In the genomic region with DNA sequence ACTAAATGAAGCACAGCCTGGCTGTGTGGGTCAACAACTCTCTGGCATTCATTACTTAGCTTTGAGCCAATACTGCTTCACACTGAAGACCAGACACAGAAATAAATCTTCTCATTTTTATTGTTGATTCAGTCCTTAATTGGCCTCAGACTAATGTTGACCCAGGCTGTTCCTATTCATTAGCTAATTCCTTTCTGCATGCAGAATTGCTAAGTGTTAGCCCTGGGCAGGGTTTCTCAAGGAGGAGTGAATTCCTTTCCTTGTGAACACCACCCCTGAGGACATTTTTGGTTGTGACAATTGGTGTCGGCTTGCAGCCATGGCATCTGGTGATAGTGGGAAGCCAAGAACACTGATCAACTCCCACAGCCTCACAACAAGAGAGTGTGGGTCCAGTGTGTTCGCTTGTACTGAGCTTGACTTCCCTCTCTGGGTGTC, we compare ENCODE assay signal across 9 mouse cellular contexts.
A peak's percentile ranks its signal among the peaks of the same experiment; 100 is the strongest.
DNase-seq lines count a peak whose midpoint lies in the region; ATAC-seq and TF ChIP-seq lines count a peak whose summit lies in the region.
"Had no signal": no experiment of that assay in that cellular context is flagged by ENCODE, and none has a peak within 500 bp of the region (broad histone marks: within the 10 kb centered on the region; RNA-seq: fewer than 3 reads in every experiment).

No protein-coding gene starts in this region.

- H3K4me1 ChIP-seq in hindbrain, postnatal 0 days (ENCODE audit: insufficient read depth, low read length): no peaks in the 10 kb centered on the region
- H3K4me1 ChIP-seq in hindbrain, embryonic 12.5 days: no peaks in the 10 kb centered on the region
- no peaks in the 10 kb centered on the region for H3K4me1 ChIP-seq in intestine, postnatal 0 days (replicated peaks; ENCODE audit: control insufficient read depth, insufficient read depth, low read length)

- H3K9me3 ChIP-seq in hindbrain, postnatal 0 days (ENCODE audit: low read length): no peaks in the 10 kb centered on the region
- no peaks in the 10 kb centered on the region for H3K9me3 ChIP-seq in hindbrain, embryonic 12.5 days (replicated peaks)
- H3K9me3 ChIP-seq in intestine, postnatal 0 days (ENCODE audit: control insufficient read depth): no peaks in the 10 kb centered on the region

- peak; percentile 37 for DNase-seq in hindbrain, postnatal 0 days (ENCODE audit: low spot score)
- peak; percentile 85 to 86 for DNase-seq in cerebellum, postnatal 10 days
- DNase-seq in gastrocnemius, adult 18-20 months (ENCODE audit: low spot score): peak; percentile 51
- peak; percentile 24 to 47 for DNase-seq in kidney, postnatal 25 days
- no peak for DNase-seq in c-Kit-positive CD71-positive TER-119-positive erythroid progenitor cells, embryonic 14.5 days (ENCODE audit: low spot score)
- no peak for DNase-seq in spleen, adult 18-20 months

- TF ChIP-seq CTCF in hindbrain, postnatal 0 days (IDR thresholded peaks at IDR 0.05; ENCODE audit: low read depth): no peak
- no peak for TF ChIP-seq CTCF in intestine, postnatal 0 days (IDR thresholded peaks at IDR 0.05; ENCODE audit: low read depth)

- no peak overlapping the region for H3K27ac ChIP-seq in hindbrain, postnatal 0 days
- no peak overlapping the region for H3K27ac ChIP-seq in hindbrain, embryonic 12.5 days
- no peak overlapping the region for H3K27ac ChIP-seq in intestine, postnatal 0 days (ENCODE audit: low read depth, low read length)

- H3K36me3 ChIP-seq in hindbrain, postnatal 0 days (ENCODE audit: insufficient read depth, low read length): no peaks in the 10 kb centered on the region
- H3K36me3 ChIP-seq in hindbrain, embryonic 12.5 days: no peaks in the 10 kb centered on the region
- no peaks in the 10 kb centered on the region for H3K36me3 ChIP-seq in intestine, postnatal 0 days (ENCODE audit: control insufficient read depth, insufficient read depth)

- no peak overlapping the region for H3K4me2 ChIP-seq in hindbrain, postnatal 0 days (ENCODE audit: low read depth, low read length)
- no peak overlapping the region for H3K4me2 ChIP-seq in hindbrain, embryonic 12.5 days (replicated peaks)
- H3K4me2 ChIP-seq in intestine, postnatal 0 days (replicated peaks; ENCODE audit: low read depth): no peak overlapping the region

- H3K4me3 ChIP-seq in hindbrain, postnatal 0 days (ENCODE audit: low read length): no peak overlapping the region
- H3K4me3 ChIP-seq in hindbrain, embryonic 12.5 days: no peak overlapping the region
- no peak overlapping the region for H3K4me3 ChIP-seq in intestine, postnatal 0 days (ENCODE audit: low read depth, low read length)
- H3K4me3 ChIP-seq: myocyte had no signal

- 54% methylated on average over 2 of the region's 2 CpGs for WGBS in hindbrain, postnatal 0 days
- WGBS in hindbrain, embryonic 12.5 days: 66% methylated on average over 2 of the region's 2 CpGs
- WGBS in intestine, postnatal 0 days: 55% methylated on average over 2 of the region's 2 CpGs

- no peak overlapping the region for H3K9ac ChIP-seq in hindbrain, postnatal 0 days (replicated peaks; ENCODE audit: low read length)
- no peak overlapping the region for H3K9ac ChIP-seq in hindbrain, embryonic 12.5 days
- H3K9ac ChIP-seq in intestine, postnatal 0 days (ENCODE audit: low read depth, low read length): no peak overlapping the region

- ATAC-seq in hindbrain, postnatal 0 days: 0 out of 2 replicates have a peak, but pooled peaks have one; percentile 12
- ATAC-seq in hindbrain, embryonic 12.5 days (ENCODE audit: low FRiP score): no peak
- ATAC-seq in intestine, postnatal 0 days: no peak

- no peaks in the 10 kb centered on the region for H3K27me3 ChIP-seq in hindbrain, postnatal 0 days (ENCODE audit: insufficient read depth, low read length)
- no peaks in the 10 kb centered on the region for H3K27me3 ChIP-seq in hindbrain, embryonic 12.5 days
- H3K27me3 ChIP-seq in intestine, postnatal 0 days (replicated peaks; ENCODE audit: control insufficient read depth, insufficient read depth, low read length): no peaks in the 10 kb centered on the region

Comparison
In these comparisons a context has a peak if more than half of its experiments do, and no peak if none do; other contexts are left out.
1. DNase-seq: peak in hindbrain, postnatal 0 days (single experiment), cerebellum, postnatal 10 days (2 of 2), gastrocnemius, adult 18-20 months (single experiment) and kidney, postnatal 25 days (2 of 2); none in c-Kit-positive CD71-positive TER-119-positive erythroid progenitor cells, embryonic 14.5 days (single experiment) and spleen, adult 18-20 months (0 of 2).